Mouse (Mus musculus) midbrain, embryonic 16.5 days (tissue): ENCODE results near the gene Srp54c. TPM values are rescaled to one million over a fixed set of nuclear protein-coding genes. Genes with fewer than 3 reads are reported as not detected.
"Not testable (repeated sequence)": the region's sequence is repeated elsewhere in the genome, so short reads cannot be mapped to it uniquely, and the experiment has no call there.

ENCODE experiments used
- ATAC-seq: fragments of 200-750 bp; cut with Nextera tagmentation; 2 replicates; pipeline ENCODE4 v1.8.0; 2017; ENCODE audit warnings: moderate TSS enrichment
- H3K27ac ChIP-seq: fragments of 300-500 bp; sonication (generic); 2 replicates; pipeline ENCODE4 v1.5.1; 2014; ENCODE audit warnings: mild to moderate bottlenecking, low read length, mixed read lengths
- H3K27me3 ChIP-seq: fragments of 300-500 bp; sonication (generic); 2 replicates; pipeline ENCODE4 v1.6.1; 2014; ENCODE audit warnings: low read depth, low read length, mixed read lengths; ENCODE audit not compliant: control insufficient read depth, insufficient read depth
- H3K36me3 ChIP-seq: fragments of 300-500 bp; sonication (generic); 2 replicates; pipeline ENCODE4 v1.6.1; 2014; ENCODE audit warnings: mild to moderate bottlenecking, low read length, moderate library complexity, mixed read lengths; ENCODE audit not compliant: control insufficient read depth, insufficient read depth
- H3K4me1 ChIP-seq: fragments of 300-500 bp; sonication (generic); 2 replicates; pipeline ENCODE4 v1.6.1; 2014; ENCODE audit warnings: mild to moderate bottlenecking, low read length, mixed read lengths; ENCODE audit not compliant: control insufficient read depth, insufficient read depth
- H3K4me2 ChIP-seq: fragments of 300-500 bp; sonication (generic); 2 replicates; pipeline ENCODE4 v1.6.1; 2014; ENCODE audit warnings: mild to moderate bottlenecking, low read length, mixed read lengths
- H3K4me3 ChIP-seq: fragments of 300-500 bp; sonication (generic); 2 replicates; pipeline ENCODE4 v1.5.1; 2014; ENCODE audit warnings: low read depth, mild to moderate bottlenecking, low read length, moderate library complexity, mixed read lengths
- H3K9ac ChIP-seq: fragments of 300-500 bp; sonication (generic); 2 replicates; pipeline ENCODE4 v1.6.1; 2014; ENCODE audit warnings: low read depth, low read length, mixed read lengths
- H3K9me3 ChIP-seq: fragments of 300-500 bp; sonication (generic); replicated peaks from 2 replicates; pipeline ENCODE4 v1.6.1; 2014; ENCODE audit warnings: mild to moderate bottlenecking, low read length, mixed read lengths; ENCODE audit not compliant: control insufficient read depth, poor library complexity, severe bottlenecking
- WGBS: fragments of 180-500 bp; shearing (Covaris S2); extraction: QIAGEN DNeasy Blood & Tissue Kit; methylation state at CpG from one replicate; pipeline ENCODE4 v1.1.7; 2014; 5-methylcytosine and 5-hydroxymethylcytosine counted together
- polyA plus RNA-seq: library from polyadenylated mRNA; unstranded; fragments of >200 nt; fragmentation: Nextera tagmentation; extraction: Ambion mirVana; gene quantifications from 2 replicates; pipeline ENCODE4 v1.2.1, GENCODE M21; 2015

The Srp54c gene
- polyA plus RNA-seq, 1 experiment from 2014 or later = 75.1 TPM

- H3K4me3 ChIP-seq, H3K27me3 ChIP-seq, H3K27ac ChIP-seq, H3K9me3 ChIP-seq, H3K9ac ChIP-seq, H3K36me3 ChIP-seq, H3K4me1 ChIP-seq, ATAC-seq, H3K4me2 ChIP-seq: not testable (repeated sequence)
- WGBS = no CpG with 5 or more reads among the region's 5 CpGs
These were observed 33.4 kb downstream of the Srp54c start for GRCm38 (mm10) chr12:55263385-55263784.

- no peaks in the 10 kb centered on the region for H3K36me3 ChIP-seq
- no peaks in the 10 kb centered on the region for H3K9me3 ChIP-seq
- no peaks in the 10 kb centered on the region for H3K27me3 ChIP-seq
- no peak overlapping the region for H3K27ac ChIP-seq
- H3K9ac ChIP-seq = no peak overlapping the region
- no peak overlapping the region for H3K4me2 ChIP-seq
- H3K4me1 ChIP-seq = no peaks in the 10 kb centered on the region
- H3K4me3 ChIP-seq = no peak overlapping the region
- no peak for ATAC-seq
- 80% methylated on average over 3 of the region's 3 CpGs for WGBS
These were observed 42.3 kb downstream of the Srp54c start for GRCm38 (mm10) chr12:55272243-55272642.

GRCm38 (mm10) chr12:55277583-55277982, 47.6 kb downstream of the Srp54c start:
- not testable (repeated sequence) for H3K4me3 ChIP-seq, ATAC-seq, H3K4me1 ChIP-seq, H3K27ac ChIP-seq, H3K36me3 ChIP-seq, H3K9ac ChIP-seq, H3K27me3 ChIP-seq, H3K4me2 ChIP-seq, H3K9me3 ChIP-seq
- WGBS = 96% methylated on average over 3 of the region's 6 CpGs

GRCm38 (mm10) chr12:55298112-55298511, 68.1 kb downstream of the Srp54c start:
- Histone ChIP-seq H3K4me2 (no peak overlapping the region), H3K27ac (no peak overlapping the region), H3K4me3 (no peak overlapping the region), H3K9ac (no peak overlapping the region), H3K36me3 (peaks cover 19% of the 10 kb centered on the region), H3K27me3 (no peaks in the 10 kb centered on the region), H3K4me1 (peaks cover 20% of the 10 kb centered on the region), H3K9me3 (no peaks in the 10 kb centered on the region)
- no peak for ATAC-seq
- WGBS = 93% methylated on average over 9 of the region's 9 CpGs

GRCm38 (mm10) chr12:55299336-55299735, 69.4 kb downstream of the Srp54c start, which contains the start of gene 1110008L16Rik:
1110008L16Rik (plus strand) TSS chr12:55299577.
- H3K4me2 ChIP-seq = no peak within 1 kb of the TSS
- ATAC-seq = no peak
- no peak within 1 kb of the TSS for H3K4me3 ChIP-seq
- H3K36me3 ChIP-seq = peaks cover 14% of the 10 kb centered on the region
- H3K4me1 ChIP-seq = peaks cover 28% of the 10 kb centered on the region
- no peaks in the 10 kb centered on the region for H3K9me3 ChIP-seq
- no peaks in the 10 kb centered on the region for H3K27me3 ChIP-seq
- WGBS = 95% methylated on average over 5 of the region's 5 CpGs
- H3K27ac ChIP-seq = no peak within 1 kb of the TSS
- H3K9ac ChIP-seq = no peak within 1 kb of the TSS

GRCm38 (mm10) chr12:55300820-55301351, 70.9 kb downstream of the Srp54c start:
- WGBS = 81% methylated on average over 3 of the region's 3 CpGs
- peak overlapping the region; percentile 65 for H3K4me2 ChIP-seq
- H3K27ac ChIP-seq = no peak overlapping the region
- H3K36me3 ChIP-seq = peaks cover 9% of the 10 kb centered on the region; the same call in 1 of the 2 replicates
- H3K9ac ChIP-seq = 0 out of 2 replicates have a peak overlapping the region, but pooled peaks have one; percentile 17
- no peaks in the 10 kb centered on the region for H3K9me3 ChIP-seq
- H3K4me3 ChIP-seq = peak overlapping the region; percentile 68
- no peak for ATAC-seq
- H3K27me3 ChIP-seq = no peaks in the 10 kb centered on the region
- H3K4me1 ChIP-seq = peaks cover 32% of the 10 kb centered on the region

GRCm38 (mm10) chr12:55301472-55302300, 71.7 kb downstream of the Srp54c start:
- WGBS = 43% methylated on average over 11 of the region's 11 CpGs
- ATAC-seq = no peak
- H3K36me3 ChIP-seq = 0 out of 2 replicates have a peak, but pooled peaks cover 8% of the 10 kb centered on the region
- H3K27me3 ChIP-seq = no peaks in the 10 kb centered on the region
- H3K4me3 ChIP-seq = peak overlapping the region; percentile 68
- no peaks in the 10 kb centered on the region for H3K9me3 ChIP-seq
- H3K4me1 ChIP-seq = peaks cover 32% of the 10 kb centered on the region
- peak overlapping the region; percentile 65 for H3K4me2 ChIP-seq
- peak overlapping the region; percentile 85 for H3K27ac ChIP-seq
- H3K9ac ChIP-seq = peak overlapping the region; percentile 71

- peak within 1 kb of the TSS; percentile 68 for H3K4me3 ChIP-seq
- H3K27ac ChIP-seq = peak within 1 kb of the TSS; percentile 85
- under 1% methylated on average over 55 of the region's 55 CpGs for WGBS
- H3K9me3 ChIP-seq = no peaks in the 10 kb centered on the region
- H3K27me3 ChIP-seq = no peaks in the 10 kb centered on the region
- peaks cover 32% of the 10 kb centered on the region for H3K4me1 ChIP-seq
- peak; percentile 96 for ATAC-seq
- 0 out of 2 replicates have a peak, but pooled peaks cover 4% of the 10 kb centered on the region for H3K36me3 ChIP-seq
- H3K9ac ChIP-seq = peak within 1 kb of the TSS; percentile 71
- peak within 1 kb of the TSS; percentile 87 for H3K4me2 ChIP-seq
These were observed 72.8 kb downstream of the Srp54c start, which contains the start of gene Ppp2r3c for GRCm38 (mm10) chr12:55302485-55303441. Ppp2r3c (minus strand) TSS chr12:55302998.
